Mouse (Mus musculus) ES-E14 (cell line): ENCODE measurements at regions not wholly inside any gene's neighbourhood (a gene's known extent, or its start where the extent isn't known, plus 50 kb on each side); places are given as distances from the start of the nearest gene placed in this dataset.
"Not testable (repeated sequence)": the region's sequence is repeated elsewhere in the genome, so short reads cannot be mapped to it uniquely, and the experiment has no call there.

Experiments used
- HCFC1 ChIP-seq: IDR thresholded peaks from 2 replicates; pipeline ENCODE4 v1.6.1; 2012; ENCODE audit warnings: low read length, inconsistent platforms, borderline replicate concordance; ENCODE audit not compliant: insufficient read depth
- MAFK ChIP-seq: IDR thresholded peaks from 2 replicates; pipeline ENCODE4 v1.6.1; 2014; ENCODE audit warnings: mild to moderate bottlenecking, low read depth, low read length, inconsistent platforms; ENCODE audit not compliant: insufficient read depth

DNA sequence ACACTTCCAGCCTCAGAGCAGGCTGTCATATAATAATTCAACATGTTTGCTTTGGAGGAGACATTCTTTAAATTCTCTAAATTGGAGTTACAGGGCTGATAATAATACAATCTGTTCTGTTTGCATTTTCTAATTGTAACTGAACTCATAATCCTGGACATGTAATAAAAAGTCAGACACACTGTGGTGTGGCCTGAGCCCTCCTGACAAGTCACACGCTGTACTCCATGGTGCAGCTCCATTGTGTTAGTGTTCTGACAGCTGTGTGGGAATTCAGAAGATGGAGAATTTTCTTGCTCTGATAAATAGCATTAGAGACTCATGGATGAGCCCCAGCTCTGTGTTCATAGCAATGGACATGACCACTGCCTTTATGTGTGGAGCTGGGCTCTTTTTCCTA, 58.2 kb downstream of the Gm8765 start:
- TF ChIP-seq HCFC1, MAFK: not testable (repeated sequence)
